ENCODE assay signal across 19 mouse cellular contexts in the genomic region with DNA sequence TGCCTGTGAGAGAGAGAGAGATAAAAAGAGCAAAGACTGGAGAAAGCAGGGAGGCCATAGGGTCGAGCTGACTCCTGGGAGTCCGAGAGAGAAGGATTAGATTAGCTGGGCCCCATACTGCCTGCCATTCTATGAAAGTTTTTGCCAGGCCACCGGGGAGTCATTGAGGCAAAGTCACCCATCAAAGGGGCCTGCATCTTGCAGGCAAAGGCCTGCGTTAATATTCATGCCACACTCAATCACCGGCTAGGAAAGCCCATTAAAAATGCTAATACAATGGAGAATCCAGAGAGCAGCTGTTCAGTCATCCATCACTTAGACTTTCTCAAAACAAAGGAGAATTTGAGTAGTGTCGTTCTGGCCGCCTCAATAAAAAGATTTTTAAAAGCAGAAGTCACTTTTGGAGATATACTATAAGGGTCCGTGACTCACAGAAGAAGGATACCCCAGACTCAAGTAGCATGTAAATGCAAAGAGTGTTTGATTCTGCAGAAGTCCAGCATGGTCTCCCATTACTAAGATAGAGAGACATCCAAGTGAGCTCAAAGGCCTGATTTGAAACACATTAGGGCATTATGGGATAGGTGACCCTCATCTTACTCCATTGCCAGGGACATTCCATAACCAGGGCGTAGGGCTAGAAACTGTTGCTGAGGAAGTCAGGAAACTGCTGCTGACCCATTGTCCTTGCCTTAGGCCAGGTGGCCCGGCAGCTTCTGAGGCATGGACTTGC. TPM values are rescaled to one million over a fixed set of nuclear protein-coding genes. Genes with fewer than 3 reads are reported as not detected.
DNase-seq lines count a peak whose midpoint lies in the region; ATAC-seq and TF ChIP-seq lines count a peak whose summit lies in the region.
"Had no signal": no experiment of that assay in that cellular context is flagged by ENCODE, and none has a peak within 500 bp of the region (broad histone marks: within the 10 kb centered on the region; RNA-seq: fewer than 3 reads in every experiment).

No protein-coding gene starts in this region.

- H3K4me3 ChIP-seq in forebrain, embryonic 14.5 days (ENCODE audit: low read depth, low read length): no peak overlapping the region
- H3K4me3 ChIP-seq in forebrain, embryonic 13.5 days: no peak overlapping the region
- no peak overlapping the region for H3K4me3 ChIP-seq in hindbrain, embryonic 10.5 days
- no peak overlapping the region for H3K4me3 ChIP-seq in midbrain, embryonic 13.5 days (replicated peaks)
- H3K4me3 ChIP-seq: heart, embryonic 15.5 days; kidney, embryonic 15.5 days; layer of hippocampus, adult 2 months; left cerebral cortex, adult 2 months; liver, embryonic 13.5 days; megakaryocyte, embryonic 14.5 days had no signal

- no peak overlapping the region for H3K4me2 ChIP-seq in forebrain, embryonic 14.5 days (ENCODE audit: low read length)
- no peak overlapping the region for H3K4me2 ChIP-seq in forebrain, embryonic 13.5 days
- H3K4me2 ChIP-seq in midbrain, embryonic 13.5 days (replicated peaks): no peak overlapping the region
- H3K4me2 ChIP-seq: heart, embryonic 15.5 days; kidney, embryonic 15.5 days; liver, embryonic 13.5 days had no signal

- H3K36me3 ChIP-seq in forebrain, embryonic 14.5 days (ENCODE audit: control insufficient read depth, insufficient read depth, low read length): no peaks in the 10 kb centered on the region
- no peaks in the 10 kb centered on the region for H3K36me3 ChIP-seq in forebrain, embryonic 13.5 days (ENCODE audit: poor library complexity, severe bottlenecking)
- no peaks in the 10 kb centered on the region for H3K36me3 ChIP-seq in hindbrain, embryonic 10.5 days
- H3K36me3 ChIP-seq in midbrain, embryonic 13.5 days: no peaks in the 10 kb centered on the region
- H3K36me3 ChIP-seq: heart, embryonic 15.5 days; kidney, embryonic 15.5 days; liver, embryonic 13.5 days had no signal

- TF ChIP-seq CTCF in brain, embryonic 14.5 days (IDR thresholded peaks at IDR 0.05; ENCODE audit: borderline replicate concordance, extremely low read depth, insufficient read depth, insufficient read length): no peak

- H3K9me3 ChIP-seq in forebrain, embryonic 14.5 days (replicated peaks; ENCODE audit: control insufficient read depth, low read length): no peaks in the 10 kb centered on the region
- H3K9me3 ChIP-seq in forebrain, embryonic 13.5 days (replicated peaks): 0 out of 2 replicates have a peak, but pooled peaks cover 3% of the 10 kb centered on the region
- H3K9me3 ChIP-seq in hindbrain, embryonic 10.5 days: no peaks in the 10 kb centered on the region
- H3K9me3 ChIP-seq in midbrain, embryonic 13.5 days: no peaks in the 10 kb centered on the region
- H3K9me3 ChIP-seq: heart, embryonic 15.5 days; kidney, embryonic 15.5 days; liver, embryonic 13.5 days; megakaryocyte, embryonic 14.5 days had no signal

- WGBS in forebrain, embryonic 14.5 days: 31% methylated on average over 10 of the region's 10 CpGs
- WGBS in forebrain, embryonic 13.5 days: 31% methylated on average over 10 of the region's 10 CpGs
- WGBS in hindbrain, embryonic 10.5 days: 40% methylated on average over 10 of the region's 10 CpGs
- WGBS in midbrain, embryonic 13.5 days: 25% methylated on average over 10 of the region's 10 CpGs

- DNase-seq in forebrain, embryonic 14.5 days (ENCODE audit: low spot score): peak; percentile 31
- DNase-seq in brain, embryonic 14.5 days (ENCODE audit: low read depth): peak; percentile 38
- peak; percentile 45 for DNase-seq in hindbrain, embryonic 10.5 days (ENCODE audit: low spot score)
- no peak for DNase-seq in cerebellum, adult 9-10 months
- no peak for DNase-seq in layer of hippocampus, adult 18-20 months (ENCODE audit: low spot score in 2 of 2)
- DNase-seq: adrenal gland, postnatal 36 days; cerebellum, postnatal 25 days; liver, embryonic 13.5 days; thymus, postnatal 36 days had no signal

- no peak overlapping the region for H3K27ac ChIP-seq in forebrain, embryonic 14.5 days (ENCODE audit: low read depth, low read length)
- no peak overlapping the region for H3K27ac ChIP-seq in forebrain, embryonic 13.5 days
- peak overlapping the region; percentile 71 for H3K27ac ChIP-seq in hindbrain, embryonic 10.5 days
- H3K27ac ChIP-seq in midbrain, embryonic 13.5 days: peak overlapping the region; percentile 53; the same call in 1 of the 2 replicates
- H3K27ac ChIP-seq: heart, embryonic 15.5 days; kidney, embryonic 15.5 days; layer of hippocampus, adult 2 months; left cerebral cortex, adult 2 months; liver, embryonic 13.5 days had no signal

- no peaks in the 10 kb centered on the region for H3K27me3 ChIP-seq in forebrain, embryonic 14.5 days (replicated peaks; ENCODE audit: control insufficient read depth, insufficient read depth, low read length)
- H3K27me3 ChIP-seq in forebrain, embryonic 13.5 days: no peaks in the 10 kb centered on the region
- no peaks in the 10 kb centered on the region for H3K27me3 ChIP-seq in hindbrain, embryonic 10.5 days (ENCODE audit: insufficient read depth, poor library complexity, severe bottlenecking)
- no peaks in the 10 kb centered on the region for H3K27me3 ChIP-seq in midbrain, embryonic 13.5 days
- H3K27me3 ChIP-seq: heart, embryonic 15.5 days; kidney, embryonic 15.5 days; liver, embryonic 13.5 days; megakaryocyte, embryonic 14.5 days had no signal

- ATAC-seq in forebrain, embryonic 14.5 days: peak; percentile 32; the same call in 1 of the 2 replicates
- no peak; the same call in 1 of the 2 replicates for ATAC-seq in forebrain, embryonic 13.5 days
- peak; percentile 73 for ATAC-seq in midbrain, embryonic 13.5 days
- ATAC-seq: activated CD4-positive, CD25-positive, alpha-beta regulatory T cell, adult 4 months; inflammation-experienced regulatory T-cells, adult 6 months had no signal

- H3K9ac ChIP-seq in forebrain, embryonic 14.5 days (ENCODE audit: low read length): no peak overlapping the region
- no peak overlapping the region for H3K9ac ChIP-seq in forebrain, embryonic 13.5 days
- no peak overlapping the region for H3K9ac ChIP-seq in midbrain, embryonic 13.5 days (replicated peaks)
- H3K9ac ChIP-seq: heart, embryonic 15.5 days; kidney, embryonic 15.5 days; liver, embryonic 13.5 days had no signal

- TF ChIP-seq POLR2A in brain, embryonic 14.5 days (IDR thresholded peaks at IDR 0.05; ENCODE audit: borderline replicate concordance, extremely low read depth, insufficient read depth, insufficient read length, poor library complexity, severe bottlenecking): no peak

- H3K4me1 ChIP-seq in forebrain, embryonic 14.5 days (ENCODE audit: control insufficient read depth, insufficient read depth, low read length): no peaks in the 10 kb centered on the region
- H3K4me1 ChIP-seq in forebrain, embryonic 13.5 days: peaks cover 10% of the 10 kb centered on the region
- peaks cover 13% of the 10 kb centered on the region for H3K4me1 ChIP-seq in hindbrain, embryonic 10.5 days (replicated peaks)
- H3K4me1 ChIP-seq in midbrain, embryonic 13.5 days (replicated peaks): peaks cover 12% of the 10 kb centered on the region
- H3K4me1 ChIP-seq: heart, embryonic 15.5 days; kidney, embryonic 15.5 days; liver, embryonic 13.5 days; megakaryocyte, embryonic 14.5 days had no signal

RNA-seq across cellular contexts. Expression of a gene that starts 53.7 kb away (rescaled TPM):
- 0.40 TPM in 1 of 2 replicates, not detected in the other for polyA plus RNA-seq in forebrain, embryonic 14.5 days (2014; fragmentation: Nextera tagmentation; extraction: Ambion mirVana)
- 0.39 TPM in 1 of 2 replicates, not detected in the other for polyA plus RNA-seq in forebrain, embryonic 13.5 days (2015; fragmentation: Nextera tagmentation; extraction: Ambion mirVana)
- 0.11 TPM in 1 of 2 replicates, not detected in the other for polyA plus RNA-seq in brain, embryonic 14.5 days (2012; rRNA removed)
- polyA plus RNA-seq in hindbrain, embryonic 10.5 days (2016; fragmentation: Nextera tagmentation; extraction: Ambion mirVana): 0.06 TPM in 1 of 2 replicates, not detected in the other
- not detected in 2 replicates for polyA plus RNA-seq in midbrain, embryonic 13.5 days (2015; fragmentation: Nextera tagmentation; extraction: Ambion mirVana)
- not detected for total RNA-seq in layer of hippocampus, adult 18-20 months (2021)
- total RNA-seq: layer of hippocampus, adult 2 months had no signal
- polyA plus RNA-seq: limb, embryonic 11.5 days had no signal

RNA-seq across cellular contexts. Expression of a gene that starts 57.2 kb away (rescaled TPM):
- polyA plus RNA-seq in forebrain, embryonic 14.5 days (2014; fragmentation: Nextera tagmentation; extraction: Ambion mirVana): 45.1 and 55.8 TPM in 2 replicates
- 55.0 and 55.4 TPM in 2 replicates for polyA plus RNA-seq in forebrain, embryonic 13.5 days (2015; fragmentation: Nextera tagmentation; extraction: Ambion mirVana)
- 61.5 and 87.3 TPM in 2 replicates for polyA plus RNA-seq in brain, embryonic 14.5 days (2012; rRNA removed)
- polyA plus RNA-seq in hindbrain, embryonic 10.5 days (2016; fragmentation: Nextera tagmentation; extraction: Ambion mirVana): 46.0 and 72.6 TPM in 2 replicates
- 57.1 and 60.0 TPM in 2 replicates for polyA plus RNA-seq in midbrain, embryonic 13.5 days (2015; fragmentation: Nextera tagmentation; extraction: Ambion mirVana)
- 10 to 100 TPM; 13.4 to 13.6 TPM for total RNA-seq in layer of hippocampus, adult 18-20 months (2021)

Comparison
In these comparisons a context has a peak if more than half of its experiments do, and no peak if none do; other contexts are left out.
1. DNase-seq: peak in forebrain, embryonic 14.5 days (single experiment), brain, embryonic 14.5 days (single experiment) and hindbrain, embryonic 10.5 days (single experiment); none in cerebellum, adult 9-10 months (single experiment) and layer of hippocampus, adult 18-20 months (0 of 2).
2. H3K27ac ChIP-seq: peak in hindbrain, embryonic 10.5 days (single experiment) and midbrain, embryonic 13.5 days (single experiment); none in forebrain, embryonic 14.5 days (single experiment) and forebrain, embryonic 13.5 days (single experiment).